Mouse (Mus musculus) heart, embryonic 11.5 days (tissue): ENCODE data around the gene Gm5089. TPM values are rescaled to one million over a fixed set of nuclear protein-coding genes. Genes with fewer than 3 reads are reported as not detected.

Experiments used
- ATAC-seq: fragments of 200-750 bp; cut with Nextera tagmentation; replicated peaks from 2 replicates; pipeline ENCODE4 v1.8.0; 2017; ENCODE audit warnings: moderate library complexity; ENCODE audit not compliant: insufficient number of reproducible peaks, low FRiP score, low TSS enrichment
- H3K27ac ChIP-seq: fragments of 300-500 bp; sonication (generic); 2 replicates; pipeline ENCODE4 v1.5.1; 2014; ENCODE audit warnings: mild to moderate bottlenecking, low read depth, low read length
- H3K27me3 ChIP-seq: fragments of 300-500 bp; sonication (generic); 2 replicates; pipeline ENCODE4 v1.6.1; 2014; ENCODE audit warnings: mild to moderate bottlenecking, low read length, mixed read lengths; ENCODE audit not compliant: control insufficient read depth, insufficient read depth
- H3K36me3 ChIP-seq: fragments of 300-500 bp; sonication (generic); 2 replicates; pipeline ENCODE4 v1.6.1; 2014; ENCODE audit warnings: mild to moderate bottlenecking, low read length, moderate library complexity, mixed read lengths; ENCODE audit not compliant: control insufficient read depth, insufficient read depth
- H3K4me1 ChIP-seq: fragments of 300-500 bp; sonication (generic); 2 replicates; pipeline ENCODE4 v1.6.1; 2014; ENCODE audit warnings: low read length; ENCODE audit not compliant: control insufficient read depth, insufficient read depth
- H3K4me2 ChIP-seq: fragments of 300-500 bp; sonication (generic); 2 replicates; pipeline ENCODE4 v1.6.1; 2014; ENCODE audit warnings: mild to moderate bottlenecking, moderate library complexity
- H3K4me3 ChIP-seq: fragments of 300-500 bp; sonication (generic); 2 replicates; pipeline ENCODE4 v1.5.1; 2014; ENCODE audit warnings: low read depth, low read length
- H3K9ac ChIP-seq: fragments of 300-500 bp; sonication (generic); 2 replicates; pipeline ENCODE4 v1.6.1; 2014; ENCODE audit warnings: mild to moderate bottlenecking, low read depth, low read length, moderate library complexity
- H3K9me3 ChIP-seq: fragments of 300-500 bp; sonication (generic); replicated peaks from 2 replicates; pipeline ENCODE4 v1.6.1; 2016; ENCODE audit warnings: low read length; ENCODE audit not compliant: control insufficient read depth
- WGBS: fragments of 180-500 bp; shearing (Covaris S2); extraction: QIAGEN DNeasy Blood & Tissue Kit; methylation state at CpG from one replicate; pipeline ENCODE4 v1.1.7; 2014; ENCODE audit not compliant: insufficient replicate concordance; 5-methylcytosine and 5-hydroxymethylcytosine counted together
- polyA plus RNA-seq: library from polyadenylated mRNA; unstranded; fragments of >200 nt; fragmentation: Nextera tagmentation; extraction: Ambion mirVana; gene quantifications from 2 replicates; pipeline ENCODE4 v1.2.1, GENCODE M21; 2014

Gm5089 gene
- polyA plus RNA-seq, 1 experiment from 2014 or later, result not detected

- no peak for ATAC-seq
- H3K27ac ChIP-seq, result no peak overlapping the region
- H3K4me3 ChIP-seq, result no peak overlapping the region
- 20% methylated on average over 12 of the region's 12 CpGs for WGBS
- H3K9ac ChIP-seq, result no peak overlapping the region
- H3K36me3 ChIP-seq, result no peaks in the 10 kb centered on the region
- peaks cover 14% of the 10 kb centered on the region for H3K4me1 ChIP-seq
- H3K9me3 ChIP-seq, result no peaks in the 10 kb centered on the region
- peak overlapping the region; percentile 67 for H3K4me2 ChIP-seq
- peaks cover 68% of the 10 kb centered on the region for H3K27me3 ChIP-seq
Measured at GRCm38 (mm10) chr14:122453996-122454738, 3.3 kb upstream of the Gm5089 start.

- peaks cover 14% of the 10 kb centered on the region for H3K4me1 ChIP-seq
- H3K27me3 ChIP-seq, result peaks cover 73% of the 10 kb centered on the region
- H3K4me2 ChIP-seq, result peak overlapping the region; percentile 67
- no peak overlapping the region for H3K9ac ChIP-seq
- peak overlapping the region; percentile 34 for H3K4me3 ChIP-seq
- WGBS, result 10% methylated on average over 32 of the region's 32 CpGs
- H3K36me3 ChIP-seq, result no peaks in the 10 kb centered on the region
- H3K9me3 ChIP-seq, result no peaks in the 10 kb centered on the region
- no peak overlapping the region for H3K27ac ChIP-seq
- no peak for ATAC-seq
Measured at GRCm38 (mm10) chr14:122453388-122453995, 2.6 kb upstream of the Gm5089 start.

- Histone ChIP-seq H3K27me3 (peaks cover 77% of the 10 kb centered on the region), H3K36me3 (no peaks in the 10 kb centered on the region), H3K27ac (no peak overlapping the region), H3K4me2 (peak overlapping the region; percentile 67), H3K9ac (no peak overlapping the region), H3K9me3 (no peaks in the 10 kb centered on the region), H3K4me3 (0 out of 2 replicates have a peak overlapping the region, but pooled peaks have one; percentile 34), H3K4me1 (peaks cover 14% of the 10 kb centered on the region)
- no peak for ATAC-seq
- WGBS, result 51% methylated on average over 13 of the region's 13 CpGs
Measured at GRCm38 (mm10) chr14:122452701-122453387, 1.9 kb upstream of the Gm5089 start.

- no peak overlapping the region for H3K9ac ChIP-seq
- peaks cover 14% of the 10 kb centered on the region for H3K4me1 ChIP-seq
- no peak for ATAC-seq
- H3K36me3 ChIP-seq, result no peaks in the 10 kb centered on the region
- peaks cover 87% of the 10 kb centered on the region for H3K27me3 ChIP-seq
- H3K9me3 ChIP-seq, result no peaks in the 10 kb centered on the region
- H3K4me3 ChIP-seq, result peak overlapping the region; percentile 51; the same call in 1 of the 2 replicates
- 57% methylated on average over 5 of the region's 5 CpGs for WGBS
- H3K4me2 ChIP-seq, result peak overlapping the region; percentile 88; the same call in 1 of the 2 replicates
- no peak overlapping the region for H3K27ac ChIP-seq
Measured at GRCm38 (mm10) chr14:122451551-122452145, 733 bp upstream of the Gm5089 start.

- no peak overlapping the region for H3K9ac ChIP-seq
- WGBS, result 4% methylated on average over 29 of the region's 29 CpGs
- no peak for ATAC-seq
Measured at GRCm38 (mm10) chr14:122449601-122450495, 1.1 kb downstream of the Gm5089 start.

GRCm38 (mm10) chr14:122436850-122437249, 14.1 kb downstream of the Gm5089 start:
- Histone ChIP-seq H3K4me2 (no peak overlapping the region), H3K27ac (no peak overlapping the region)
- ATAC-seq, result no peak

More at GRCm38 (mm10) chr14:122449601-122450495, 1.1 kb downstream of the Gm5089 start:
- Histone ChIP-seq H3K4me2 (peak overlapping the region; percentile 88), H3K27me3 (peaks cover 74% of the 10 kb centered on the region), H3K4me3 (peak overlapping the region; percentile 51), H3K9me3 (no peaks in the 10 kb centered on the region), H3K36me3 (no peaks in the 10 kb centered on the region), H3K27ac (no peak overlapping the region), H3K4me1 (peaks cover 14% of the 10 kb centered on the region)

GRCm38 (mm10) chr14:122434039-122434438, 16.9 kb downstream of the Gm5089 start:
- Histone ChIP-seq H3K4me2 (no peak overlapping the region), H3K4me3 (no peak overlapping the region), H3K36me3 (no peaks in the 10 kb centered on the region), H3K27ac (no peak overlapping the region), H3K4me1 (no peaks in the 10 kb centered on the region), H3K27me3 (no peaks in the 10 kb centered on the region; the same call in 1 of the 2 replicates), H3K9me3 (no peaks in the 10 kb centered on the region), H3K9ac (no peak overlapping the region)
- WGBS, result 87% methylated on average over 10 of the region's 10 CpGs
- no peak for ATAC-seq

More at GRCm38 (mm10) chr14:122436850-122437249, 14.1 kb downstream of the Gm5089 start:
- H3K36me3 ChIP-seq, result no peaks in the 10 kb centered on the region
- peaks cover 2% of the 10 kb centered on the region; the same call in 1 of the 2 replicates for H3K27me3 ChIP-seq
- no peaks in the 10 kb centered on the region for H3K4me1 ChIP-seq
- no peaks in the 10 kb centered on the region for H3K9me3 ChIP-seq
- WGBS, result 47% methylated on average over 10 of the region's 10 CpGs
- H3K9ac ChIP-seq, result no peak overlapping the region
- no peak overlapping the region for H3K4me3 ChIP-seq
